Mouse (Mus musculus) forebrain, embryonic 15.5 days (tissue): ENCODE measurements at regions not wholly inside any gene's neighbourhood (a gene's known extent, or its start where the extent isn't known, plus 50 kb on each side); places are given as distances from the start of the nearest gene placed in this dataset.
A peak's percentile ranks its signal among the peaks of the same experiment; 100 is the strongest.

Source experiments
- ATAC-seq: fragments of 200-750 bp; cut with Nextera tagmentation; replicated peaks from 2 replicates; pipeline ENCODE4 v1.8.0; 2017; ENCODE audit warnings: mild to moderate bottlenecking, moderate TSS enrichment, moderate library complexity
- H3K27ac ChIP-seq: fragments of 300-500 bp; sonication (generic); replicated peaks from 2 replicates; pipeline ENCODE4 v1.5.1; 2015; ENCODE audit warnings: mild to moderate bottlenecking, inconsistent platforms
- H3K27me3 ChIP-seq: fragments of 300-500 bp; sonication (generic); 2 replicates; pipeline ENCODE4 v1.6.1; 2015; ENCODE audit warnings: inconsistent platforms
- H3K36me3 ChIP-seq: fragments of 300-500 bp; sonication (generic); 2 replicates; pipeline ENCODE4 v1.6.1; 2015; ENCODE audit warnings: mild to moderate bottlenecking, inconsistent platforms
- H3K4me1 ChIP-seq: fragments of 300-500 bp; sonication (generic); 2 replicates; pipeline ENCODE4 v1.6.1; 2015; ENCODE audit warnings: inconsistent platforms
- H3K4me2 ChIP-seq: fragments of 300-500 bp; sonication (generic); replicated peaks from 2 replicates; pipeline ENCODE4 v1.6.1; 2015; ENCODE audit warnings: mild to moderate bottlenecking, inconsistent platforms
- H3K4me3 ChIP-seq: fragments of 300-500 bp; sonication (generic); 2 replicates; pipeline ENCODE4 v1.5.1; 2015; ENCODE audit warnings: mild to moderate bottlenecking, inconsistent platforms
- H3K9ac ChIP-seq: fragments of 300-500 bp; sonication (generic); replicated peaks from 2 replicates; pipeline ENCODE4 v1.6.1; 2015; ENCODE audit warnings: mild to moderate bottlenecking, inconsistent platforms
- H3K9me3 ChIP-seq: fragments of 300-500 bp; sonication (generic); 2 replicates; pipeline ENCODE4 v1.6.1; 2016; ENCODE audit warnings: inconsistent platforms
- WGBS: fragments of 180-500 bp; shearing (Covaris S2); methylation state at CpG from one replicate; pipeline ENCODE4 v1.1.7; 2015; ENCODE audit warnings: mixed read lengths; 5-methylcytosine and 5-hydroxymethylcytosine counted together

- Histone ChIP-seq H3K27ac (no peak overlapping the region), H3K9ac (no peak overlapping the region), H3K4me2 (no peak overlapping the region), H3K36me3 (no peaks in the 10 kb centered on the region), H3K4me1 (no peaks in the 10 kb centered on the region), H3K27me3 (no peaks in the 10 kb centered on the region), H3K4me3 (no peak overlapping the region), H3K9me3 (no peaks in the 10 kb centered on the region)
- WGBS, result 70% methylated on average over 2 of the region's 2 CpGs
- ATAC-seq, result no peak
Observed at GRCm38 (mm10) chr12:97218445-97218844, 1040.8 kb downstream of the Galc start.

GRCm38 (mm10) chr12:97217608-97218007 is 1041.7 kb downstream of the Galc start:
- 88% methylated on average over 7 of the region's 7 CpGs for WGBS
- ATAC-seq, result no peak

GRCm38 (mm10) chr12:97203636-97204389 is 1055.4 kb downstream of the Galc start:
- no peaks in the 10 kb centered on the region for H3K4me1 ChIP-seq
- 64% methylated on average over 3 of the region's 3 CpGs for WGBS
- ATAC-seq, result no peak

More at GRCm38 (mm10) chr12:97217608-97218007, 1041.7 kb downstream of the Galc start:
- H3K36me3 ChIP-seq, result no peaks in the 10 kb centered on the region
- no peak overlapping the region for H3K4me3 ChIP-seq
- no peaks in the 10 kb centered on the region for H3K4me1 ChIP-seq
- H3K9ac ChIP-seq, result no peak overlapping the region
- H3K27me3 ChIP-seq, result no peaks in the 10 kb centered on the region
- no peak overlapping the region for H3K4me2 ChIP-seq
- H3K9me3 ChIP-seq, result no peaks in the 10 kb centered on the region
- H3K27ac ChIP-seq, result no peak overlapping the region

GRCm38 (mm10) chr12:97161853-97162252 is 1097.4 kb downstream of the Galc start:
- ATAC-seq, result peak; percentile 43; the same call in 1 of the 2 replicates
- Histone ChIP-seq H3K9me3 (no peaks in the 10 kb centered on the region), H3K9ac (no peak overlapping the region), H3K4me1 (no peaks in the 10 kb centered on the region), H3K27ac (no peak overlapping the region), H3K4me2 (no peak overlapping the region), H3K4me3 (no peak overlapping the region), H3K27me3 (no peaks in the 10 kb centered on the region), H3K36me3 (no peaks in the 10 kb centered on the region)

More at GRCm38 (mm10) chr12:97203636-97204389, 1055.4 kb downstream of the Galc start:
- Histone ChIP-seq H3K27ac (no peak overlapping the region), H3K36me3 (no peaks in the 10 kb centered on the region), H3K9me3 (no peaks in the 10 kb centered on the region), H3K4me2 (no peak overlapping the region), H3K9ac (no peak overlapping the region), H3K4me3 (no peak overlapping the region), H3K27me3 (no peaks in the 10 kb centered on the region)

- WGBS, result 55% methylated on average over 9 of the region's 9 CpGs
- Histone ChIP-seq H3K27ac (no peak overlapping the region), H3K4me3 (no peak overlapping the region), H3K9ac (no peak overlapping the region), H3K27me3 (no peaks in the 10 kb centered on the region), H3K4me2 (no peak overlapping the region), H3K4me1 (no peaks in the 10 kb centered on the region), H3K36me3 (no peaks in the 10 kb centered on the region), H3K9me3 (no peaks in the 10 kb centered on the region)
- ATAC-seq, result no peak
Observed at GRCm38 (mm10) chr12:97161429-97161828, 1097.8 kb downstream of the Galc start.

- H3K4me2 ChIP-seq, result no peak overlapping the region
- no peak overlapping the region for H3K9ac ChIP-seq
- H3K27ac ChIP-seq, result no peak overlapping the region
- no peaks in the 10 kb centered on the region for H3K4me1 ChIP-seq
- WGBS, result 79% methylated on average over 4 of the region's 4 CpGs
- no peaks in the 10 kb centered on the region for H3K9me3 ChIP-seq
- no peaks in the 10 kb centered on the region for H3K27me3 ChIP-seq
- H3K36me3 ChIP-seq, result no peaks in the 10 kb centered on the region
- no peak for ATAC-seq
- no peak overlapping the region for H3K4me3 ChIP-seq
Observed at GRCm38 (mm10) chr12:97158332-97158731, 1100.9 kb downstream of the Galc start.

GRCm38 (mm10) chr12:97157748-97158147 is 1101.5 kb downstream of the Galc start:
- ATAC-seq, result no peak
- Histone ChIP-seq H3K36me3 (no peaks in the 10 kb centered on the region), H3K4me3 (no peak overlapping the region), H3K9ac (no peak overlapping the region), H3K9me3 (no peaks in the 10 kb centered on the region), H3K4me1 (no peaks in the 10 kb centered on the region), H3K4me2 (no peak overlapping the region), H3K27ac (peak overlapping the region; percentile 57), H3K27me3 (no peaks in the 10 kb centered on the region)

- Histone ChIP-seq H3K9me3 (no peaks in the 10 kb centered on the region), H3K27me3 (no peaks in the 10 kb centered on the region), H3K4me1 (no peaks in the 10 kb centered on the region), H3K4me2 (no peak overlapping the region), H3K9ac (no peak overlapping the region), H3K4me3 (no peak overlapping the region), H3K36me3 (no peaks in the 10 kb centered on the region), H3K27ac (no peak overlapping the region; the same call in 1 of the 2 replicates)
- 52% methylated on average over 3 of the region's 3 CpGs for WGBS
- peak; percentile 88 for ATAC-seq
Observed at GRCm38 (mm10) chr12:97156499-97157110, 1102.7 kb downstream of the Galc start.

GRCm38 (mm10) chr12:97142720-97143119 is 1116.5 kb downstream of the Galc start:
- H3K4me2 ChIP-seq, result no peak overlapping the region
- H3K4me3 ChIP-seq, result no peak overlapping the region
- H3K27ac ChIP-seq, result no peak overlapping the region
- H3K36me3 ChIP-seq, result no peaks in the 10 kb centered on the region
- H3K4me1 ChIP-seq, result no peaks in the 10 kb centered on the region
- no peak for ATAC-seq
- H3K9ac ChIP-seq, result no peak overlapping the region
- WGBS, result 50% methylated on average over 3 of the region's 3 CpGs
- no peaks in the 10 kb centered on the region for H3K27me3 ChIP-seq
- H3K9me3 ChIP-seq, result no peaks in the 10 kb centered on the region

GRCm38 (mm10) chr12:97137924-97138323 is 1121.3 kb downstream of the Galc start:
- 84% methylated on average over 7 of the region's 7 CpGs for WGBS
- no peaks in the 10 kb centered on the region for H3K9me3 ChIP-seq
- H3K27ac ChIP-seq, result no peak overlapping the region
- H3K27me3 ChIP-seq, result no peaks in the 10 kb centered on the region
- H3K36me3 ChIP-seq, result no peaks in the 10 kb centered on the region
- H3K9ac ChIP-seq, result no peak overlapping the region
- H3K4me2 ChIP-seq, result no peak overlapping the region
- ATAC-seq, result no peak
- no peaks in the 10 kb centered on the region for H3K4me1 ChIP-seq
- no peak overlapping the region for H3K4me3 ChIP-seq

- no peaks in the 10 kb centered on the region for H3K36me3 ChIP-seq
- no peaks in the 10 kb centered on the region for H3K27me3 ChIP-seq
- H3K4me3 ChIP-seq, result no peak overlapping the region
- H3K27ac ChIP-seq, result no peak overlapping the region
- H3K4me1 ChIP-seq, result no peaks in the 10 kb centered on the region
- ATAC-seq, result no peak
- no peak overlapping the region for H3K9ac ChIP-seq
- no peak overlapping the region for H3K4me2 ChIP-seq
- H3K9me3 ChIP-seq, result no peaks in the 10 kb centered on the region
Observed at GRCm38 (mm10) chr12:97130276-97130675, 1129.0 kb downstream of the Galc start.

- H3K36me3 ChIP-seq, result no peaks in the 10 kb centered on the region
- H3K4me1 ChIP-seq, result no peaks in the 10 kb centered on the region
- no peak for ATAC-seq
- H3K9me3 ChIP-seq, result no peaks in the 10 kb centered on the region
- no peaks in the 10 kb centered on the region for H3K27me3 ChIP-seq
- no peak overlapping the region for H3K4me3 ChIP-seq
- H3K9ac ChIP-seq, result no peak overlapping the region
- WGBS, result 45% methylated on average over 2 of the region's 2 CpGs
- H3K27ac ChIP-seq, result no peak overlapping the region
- H3K4me2 ChIP-seq, result no peak overlapping the region
Observed at GRCm38 (mm10) chr12:97090577-97091214, 1168.6 kb downstream of the Galc start.
